Mouse (Mus musculus) heart, adult 18-20 months (tissue): ENCODE measurements around the gene Gpr182. TPM values are rescaled to one million over a fixed set of nuclear protein-coding genes. Genes with fewer than 3 reads are reported as not detected.
A peak's percentile ranks its signal among the peaks of the same experiment; 100 is the strongest.
"Not testable (repeated sequence)": the region's sequence is repeated elsewhere in the genome, so short reads cannot be mapped to it uniquely, and the experiment has no call there.

Experiments used
- DNase-seq, 2 experiments: peaks; one replicate each; pipeline ENCODE4 v3.0.0; 2021 to 2022; ENCODE audit warnings: mixed read lengths in 1 of 2
- long read RNA-seq, 2 experiments: library from polyadenylated mRNA; stranded (forward); transcript quantifications; one replicate each; pipeline ENCODE4 v2.0.0; 2021
- total RNA-seq, 2 experiments: library from RNA; stranded (reverse); gene quantifications; 2 replicates each; pipeline ENCODE4 v1.2.3; 2021

The Gpr182 gene
- 1 to 10 TPM; 3.3 to 3.5 TPM for total RNA-seq
- long read RNA-seq, experiment 1, partial matches to known transcripts, result 0 of 3 reads
- long read RNA-seq, experiment 1, other reads (novel, unspliced or antisense), result 2 of 3 reads
- long read RNA-seq, experiment 2, partial matches to known transcripts, result 0 of 1 reads
- long read RNA-seq, experiment 2, other reads (novel, unspliced or antisense), result 1 of 1 reads

DNA sequence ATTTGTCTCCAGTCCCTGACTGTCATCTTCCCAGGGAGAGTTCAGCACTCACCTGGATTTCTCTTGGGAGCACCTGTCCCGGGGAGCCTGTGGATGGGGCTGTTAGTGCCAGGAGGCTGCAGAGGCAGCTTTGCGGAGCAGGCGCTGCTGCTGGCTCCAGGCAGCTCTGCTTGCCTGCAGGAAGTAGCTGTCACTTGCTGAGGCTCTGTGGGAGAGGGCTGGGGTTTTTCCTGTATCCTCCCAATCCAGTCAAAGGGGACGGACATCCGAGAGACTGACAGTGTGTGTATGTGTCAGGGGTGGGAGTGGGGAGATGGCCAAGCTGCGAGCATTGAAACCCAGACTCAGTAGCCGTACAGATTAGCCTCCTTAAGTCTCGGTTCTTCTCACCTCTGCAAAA is at the start of gene Gpr182:
Gene Gpr182 (minus strand): TSS at position 185 of the 400 bp plus-strand sequence.
- DNase-seq, result peak; percentile 49 to 79

DNA sequence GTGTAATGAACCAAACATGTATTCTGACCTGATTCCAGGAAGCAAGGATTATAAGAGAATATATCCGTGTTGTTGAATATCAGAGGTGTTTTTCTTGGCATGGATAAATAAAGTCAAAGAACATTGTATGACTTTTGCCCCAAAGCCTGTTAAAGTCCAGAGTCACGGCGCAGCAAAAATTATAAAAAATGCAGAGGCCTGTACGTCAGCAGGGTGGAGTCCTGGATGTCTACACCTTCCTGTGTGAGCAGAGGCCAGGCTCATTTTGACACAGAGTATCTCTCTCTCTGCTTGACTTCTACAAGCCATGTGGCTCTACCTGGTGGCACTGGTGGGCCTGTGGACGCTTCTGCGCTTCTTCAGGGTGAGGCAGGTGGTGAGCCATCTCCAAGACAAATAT is 49.4 kb upstream of the Gpr182 start, which contains the start of gene Rdh16:
Gene Rdh16 (plus strand): TSS at position 262 of the 400 bp plus-strand sequence.
- no peak for DNase-seq

DNA sequence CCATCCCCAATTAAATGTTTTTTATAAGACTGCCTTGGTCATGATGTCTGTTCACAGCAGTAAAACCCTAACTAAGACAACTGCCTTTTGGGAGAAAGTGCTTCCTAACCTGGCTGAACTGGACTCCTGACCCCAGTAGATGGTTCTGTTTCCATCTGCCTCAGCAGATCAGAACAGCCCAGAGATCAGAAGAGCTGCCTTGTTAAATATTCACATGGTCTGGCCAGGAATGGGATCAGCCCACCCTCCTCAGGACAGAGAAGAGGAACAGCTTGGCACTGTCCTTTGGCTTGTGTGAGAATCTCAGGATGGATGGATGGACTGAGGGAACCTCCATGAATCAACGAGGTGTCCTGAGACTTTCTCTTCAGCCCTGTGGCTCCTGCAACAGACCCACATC is 47.8 kb upstream of the Gpr182 start:
- no peak for DNase-seq

DNA sequence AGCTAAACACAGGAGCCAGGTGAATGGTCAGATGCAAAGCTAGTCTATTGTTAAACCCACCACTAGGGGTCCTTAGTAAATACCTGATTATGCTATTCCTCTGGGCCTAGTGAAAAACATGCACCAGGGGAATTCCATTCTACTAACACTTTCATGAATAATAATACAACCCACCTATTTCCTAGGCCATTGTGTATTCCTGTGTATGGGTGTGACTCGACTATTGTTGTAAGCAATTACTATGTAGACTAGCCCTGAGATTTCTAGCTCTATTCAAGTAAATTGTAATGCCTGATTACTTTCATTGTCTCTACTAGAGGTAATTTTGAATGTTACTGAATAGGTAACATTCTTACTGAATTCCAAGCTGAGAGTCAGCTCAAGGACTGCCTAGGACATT is 33.9 kb upstream of the Gpr182 start:
- not testable (repeated sequence) for DNase-seq

DNA sequence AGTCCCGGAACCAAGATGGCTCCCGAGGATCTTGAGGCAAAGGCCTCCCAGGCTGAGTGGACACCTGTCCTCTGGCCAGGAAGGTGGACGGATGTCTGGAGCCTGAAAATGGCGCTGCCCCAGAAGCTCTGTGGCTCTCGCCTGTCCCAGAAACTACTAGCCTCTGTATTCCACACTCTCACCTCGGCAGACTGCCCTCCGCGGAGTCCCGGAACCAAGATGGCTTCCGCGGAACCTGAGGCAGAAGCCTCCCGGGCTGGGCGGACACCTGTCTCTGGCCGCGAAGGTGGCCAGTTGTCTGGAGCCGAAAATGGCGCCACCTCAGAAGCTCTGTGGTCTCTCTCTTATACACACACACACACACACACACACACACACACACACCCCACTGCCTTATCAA is 30.8 kb upstream of the Gpr182 start:
- not testable (repeated sequence) for DNase-seq

DNA sequence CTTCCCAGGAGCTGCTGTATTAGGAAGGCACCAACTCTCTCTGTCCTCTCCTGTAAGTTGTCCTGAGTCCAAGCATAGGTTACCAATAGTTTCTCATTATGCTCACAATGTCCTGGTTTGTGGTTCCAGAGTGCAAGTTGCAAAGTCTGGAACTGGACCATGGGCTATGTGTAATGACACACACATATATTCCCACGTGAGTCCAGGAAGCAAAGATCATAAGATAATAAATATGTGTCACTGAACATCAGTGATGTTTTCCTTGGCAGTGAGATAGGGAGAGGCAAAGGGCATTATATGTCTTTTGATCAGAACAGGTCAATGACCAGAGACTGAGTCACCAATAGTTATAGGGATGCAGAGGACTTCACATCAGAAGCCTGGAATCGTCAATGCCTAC is 24.5 kb upstream of the Gpr182 start, which contains the start of gene Rdh9:
Gene Rdh9 (plus strand): TSS at position 376 of the 400 bp plus-strand sequence.
- no peak for DNase-seq

DNA sequence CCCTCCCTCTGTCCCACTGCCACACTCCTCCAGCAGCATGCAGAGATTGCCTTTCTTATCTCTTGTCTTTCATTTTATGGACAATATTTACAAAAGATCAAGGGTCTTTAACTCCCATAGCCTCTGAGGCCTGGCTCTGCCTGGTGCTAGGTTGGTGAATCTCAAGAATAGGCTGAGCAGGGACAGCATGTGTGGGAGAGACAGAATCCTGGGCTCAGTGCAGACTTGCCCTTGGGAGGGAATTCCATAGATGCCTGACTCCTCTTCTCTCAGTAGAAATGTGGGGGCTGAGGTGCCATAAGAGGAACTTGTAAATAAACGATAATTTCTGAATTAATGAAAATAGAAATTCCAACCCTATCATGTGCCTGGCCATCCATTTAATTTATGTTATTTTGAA is 15.0 kb upstream of the Gpr182 start:
- no peak for DNase-seq

DNA sequence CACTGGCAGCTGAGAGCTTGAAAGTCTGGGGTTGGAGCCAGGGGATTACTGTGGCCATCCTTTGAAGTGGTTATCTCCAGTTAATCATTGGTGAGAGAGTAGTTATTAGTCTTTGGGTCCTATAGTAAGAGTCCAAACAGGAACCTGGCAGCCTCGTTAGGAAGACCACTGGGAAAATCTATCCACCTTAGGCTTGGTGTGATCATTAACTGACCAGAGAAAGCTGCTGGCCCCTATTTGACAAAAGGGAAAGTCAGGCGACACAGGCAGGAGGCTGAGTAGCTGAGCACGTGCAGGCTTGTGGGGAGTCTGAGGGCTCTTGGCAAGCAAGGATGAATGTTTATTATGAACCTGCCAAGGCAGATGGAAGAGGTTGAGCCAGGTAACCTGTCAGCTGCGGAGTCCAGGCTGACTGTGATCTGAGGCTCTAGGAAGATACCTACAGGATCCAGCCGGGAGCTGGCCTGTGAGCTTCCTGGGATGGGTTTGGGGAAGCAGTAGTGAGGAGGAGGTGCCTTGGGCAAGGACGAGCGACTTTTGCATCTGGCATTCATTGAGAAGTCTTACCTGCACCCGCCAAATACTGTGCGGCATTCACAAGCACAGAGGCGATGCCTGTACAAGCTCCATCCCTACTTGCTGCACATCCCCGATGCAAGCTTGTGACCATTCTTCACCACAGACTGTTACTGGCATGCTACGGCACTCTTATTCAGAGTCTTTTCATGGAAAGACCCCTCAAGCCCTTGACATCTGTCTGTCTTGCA is 12.6 kb upstream of the Gpr182 start:
- no peak for DNase-seq

DNA sequence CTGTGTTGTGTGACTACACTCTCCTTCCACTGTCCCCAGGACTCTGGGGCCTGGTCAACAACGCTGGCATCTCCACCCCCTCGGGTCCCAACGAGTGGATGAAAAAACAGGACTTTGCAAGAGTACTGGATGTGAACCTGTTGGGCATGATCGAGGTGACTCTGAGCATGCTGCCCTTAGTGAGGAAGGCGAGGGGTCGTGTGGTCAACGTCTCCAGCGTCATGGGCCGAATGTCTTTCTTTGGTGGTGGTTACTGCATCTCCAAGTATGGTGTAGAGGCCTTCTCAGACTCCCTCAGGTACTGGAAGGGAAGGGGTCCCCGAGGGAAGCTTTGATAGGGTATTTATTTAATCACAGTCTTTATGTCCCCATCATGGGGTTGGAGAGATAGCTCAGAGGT is 11.4 kb upstream of the Gpr182 start:
- DNase-seq, result not testable (repeated sequence)

DNA sequence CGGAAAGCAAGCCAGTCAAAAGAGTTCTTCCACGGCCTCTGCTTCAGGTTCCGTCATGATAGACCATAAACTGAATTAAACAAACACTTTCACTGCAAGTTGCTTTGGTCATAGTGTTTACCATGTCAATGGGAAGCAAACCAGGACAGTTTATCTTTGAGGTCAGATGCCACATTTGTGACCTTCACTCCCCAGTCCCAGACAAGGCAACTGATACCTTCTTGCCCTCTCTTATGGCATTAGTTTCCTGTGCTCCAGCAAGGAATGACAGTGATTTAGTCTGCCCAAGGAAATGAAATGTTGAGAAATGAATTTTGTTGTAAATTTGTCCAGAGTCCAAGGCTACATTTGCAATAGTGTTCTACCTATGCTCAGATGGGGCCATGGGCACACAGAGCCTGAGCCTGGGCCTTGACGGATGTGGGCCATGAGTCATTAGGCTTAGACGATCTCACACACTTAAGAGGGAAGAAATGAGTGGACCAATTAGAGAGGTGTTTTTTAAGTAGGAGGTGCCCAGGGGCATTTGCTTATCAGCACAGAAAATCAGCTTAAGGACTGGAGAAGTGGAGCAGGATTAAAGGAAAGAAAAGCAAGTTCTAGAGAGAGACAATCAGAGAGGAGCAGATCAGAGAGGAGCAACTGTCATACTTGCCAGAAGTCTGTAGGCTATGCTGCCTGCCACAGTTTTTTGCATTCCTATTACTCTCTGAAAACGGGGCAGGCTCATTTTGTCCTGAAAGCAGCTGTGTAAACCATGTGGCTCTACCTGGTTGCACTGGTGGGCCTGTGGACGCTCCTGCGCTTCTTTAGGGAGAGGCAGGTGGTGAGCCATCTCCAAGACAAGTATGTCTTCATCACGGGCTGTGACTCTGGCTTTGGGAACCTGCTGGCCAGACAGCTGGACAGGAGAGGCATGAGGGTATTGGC is 7.9 kb upstream of the Gpr182 start, which contains the start of the genes Rdh1 and Rdh16f1:
Gene Rdh1 (plus strand): TSS at position 541 of the 930 bp plus-strand sequence.
Gene Rdh16f1 (plus strand): TSS at position 607 of the 930 bp plus-strand sequence.
- no peak for DNase-seq

DNA sequence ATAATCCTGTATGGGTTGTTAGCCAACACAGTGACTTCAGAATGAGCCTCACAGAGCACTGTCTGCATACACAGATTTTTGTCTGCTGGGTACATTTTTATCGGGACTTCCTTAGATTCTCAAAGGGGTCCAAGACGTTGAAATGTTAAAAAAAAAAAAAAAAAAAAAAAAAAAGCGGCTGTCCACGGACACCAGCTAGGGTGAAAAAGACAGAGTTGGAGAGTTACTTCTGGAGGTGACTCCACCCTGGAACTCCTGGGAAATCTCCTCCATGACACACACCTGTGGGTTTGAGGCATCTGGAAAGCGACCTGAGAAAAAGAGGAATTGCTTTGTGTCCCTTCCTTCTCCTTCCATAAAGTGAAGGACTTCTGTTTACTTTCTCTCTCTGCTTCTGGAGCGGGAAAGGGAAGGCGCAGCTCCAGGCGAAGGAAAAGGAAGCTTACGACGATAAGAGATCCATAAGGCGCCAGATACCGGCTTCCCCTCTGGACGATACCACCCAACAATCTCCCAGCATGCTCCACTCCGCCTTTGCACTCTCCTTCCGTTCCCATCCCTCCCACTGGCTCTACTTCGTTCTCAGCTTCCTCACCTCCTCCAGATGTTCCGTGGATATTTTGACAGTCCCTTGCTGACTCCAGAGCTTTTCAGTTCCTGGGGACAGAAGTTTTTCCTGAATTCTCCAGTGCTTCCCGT is 4.4 kb upstream of the Gpr182 start:
- peak; percentile 68 to 79 for DNase-seq

DNA sequence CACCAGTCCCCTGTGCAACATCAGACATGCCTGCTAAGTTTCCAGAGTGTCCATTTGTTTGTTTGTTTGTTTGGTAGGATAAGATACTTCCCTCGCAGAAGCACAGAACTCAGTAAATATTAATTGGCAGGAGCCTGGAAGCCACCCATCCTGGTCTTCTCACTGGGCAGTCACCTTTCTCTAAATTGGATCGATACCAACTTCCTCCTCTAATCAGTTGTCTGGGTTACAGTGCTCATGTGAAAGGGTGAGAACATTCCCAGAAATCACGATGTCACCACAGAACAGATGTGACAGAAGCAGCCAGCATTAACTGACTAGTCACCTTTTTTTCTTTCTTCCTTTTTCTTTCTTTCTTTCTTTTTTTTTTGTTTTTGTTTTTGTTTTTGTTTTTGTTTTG is 3.7 kb upstream of the Gpr182 start:
- peak; percentile 37 to 57 for DNase-seq

DNA sequence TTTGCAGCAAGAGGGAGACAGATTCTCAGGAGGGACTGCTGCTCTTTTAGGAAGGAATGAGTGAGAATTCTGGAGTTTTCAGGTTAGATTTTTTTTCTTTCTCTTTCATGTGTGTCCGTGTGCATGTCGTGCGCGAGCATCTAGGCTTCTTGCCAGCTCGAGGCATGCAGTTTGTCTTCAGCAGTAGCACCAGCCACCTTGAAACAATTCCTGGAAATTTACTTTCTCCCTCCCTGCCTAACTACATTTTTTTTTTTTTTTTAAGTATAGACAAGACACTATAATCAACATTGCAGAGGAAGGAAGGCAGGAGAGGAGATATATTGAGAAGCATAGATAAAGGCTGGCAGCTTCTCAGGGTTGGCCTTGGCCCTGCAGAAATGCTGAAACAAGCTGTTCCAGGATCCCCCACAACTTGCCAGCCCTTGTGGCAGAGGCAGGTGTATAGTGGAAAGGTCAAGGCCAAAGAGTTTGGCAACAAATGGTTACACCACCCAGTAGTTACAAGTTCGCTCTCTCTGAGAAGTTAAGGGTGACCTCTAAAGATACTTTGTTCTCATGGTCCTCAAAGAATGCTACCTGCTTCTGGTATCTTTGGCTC is 3.1 kb upstream of the Gpr182 start:
- DNase-seq, result peak; percentile 45 to 54

DNA sequence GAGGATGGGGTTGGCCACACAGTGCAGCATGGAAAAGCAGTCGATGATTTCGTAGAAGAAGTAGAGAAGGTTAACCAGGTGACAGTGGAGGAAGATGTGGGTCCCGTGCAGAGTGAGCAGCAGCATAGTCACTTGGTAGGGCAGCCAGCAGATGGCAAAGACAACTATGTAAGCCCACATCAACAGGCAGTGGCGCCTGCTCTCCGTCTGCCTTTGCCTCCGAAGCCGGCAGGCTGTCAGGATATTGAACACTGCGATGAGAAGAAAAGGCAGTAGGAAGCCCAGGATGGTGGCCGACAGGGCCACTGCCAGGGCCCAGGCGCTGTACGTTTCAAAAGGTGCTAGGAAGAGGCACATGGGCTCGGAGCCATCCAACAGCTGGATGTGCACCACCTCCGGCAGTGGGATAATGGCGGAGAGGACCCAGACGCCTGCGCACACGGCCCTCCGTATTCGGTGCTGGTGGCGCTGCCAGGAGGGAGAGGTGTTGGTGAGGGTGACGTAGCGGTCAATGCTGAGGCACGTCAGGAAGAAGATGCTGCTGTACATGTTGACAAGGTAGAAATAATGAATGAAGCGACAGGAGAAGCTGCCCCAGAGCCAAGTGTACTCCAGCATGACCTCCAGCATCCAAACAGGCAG is 1.3 kb downstream of the Gpr182 start:
- peak; percentile 42 to 47 for DNase-seq

DNA sequence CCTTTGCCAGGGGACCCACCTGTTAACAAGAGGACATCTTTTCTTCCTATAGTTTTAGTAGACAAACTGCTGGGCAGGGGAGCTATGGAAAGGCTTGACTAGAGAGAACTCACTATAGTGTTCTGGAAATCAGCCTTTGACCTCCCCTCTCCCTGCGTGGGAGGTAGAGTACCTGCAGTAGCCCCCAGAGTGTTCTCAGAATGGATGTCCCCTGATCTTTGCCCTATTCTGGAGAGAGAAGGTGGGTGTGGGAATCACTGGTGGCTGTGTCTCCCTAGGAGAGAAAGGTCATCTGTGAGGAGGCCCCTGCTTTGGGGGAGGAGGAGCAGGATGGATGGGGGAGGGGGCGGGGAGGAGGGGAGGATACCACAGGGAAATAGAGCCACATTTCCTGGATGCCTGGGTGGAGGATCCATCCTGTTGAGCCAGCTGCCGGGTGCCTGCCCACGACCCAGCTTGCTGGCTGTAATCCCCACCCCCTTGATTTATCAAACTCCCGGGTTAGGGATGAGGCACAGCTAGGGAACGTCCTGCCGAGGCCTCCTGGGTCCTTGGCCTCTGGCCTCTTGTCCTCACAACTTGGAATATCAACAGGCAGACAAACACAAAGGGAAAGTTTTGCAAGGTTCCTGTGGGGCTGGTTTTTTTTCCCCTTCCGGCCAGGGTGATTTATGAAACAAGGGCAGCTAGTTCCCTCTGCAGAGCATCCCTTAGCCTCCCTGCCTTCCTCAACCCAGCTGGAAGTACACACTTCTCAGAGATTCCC is 2.5 kb downstream of the Gpr182 start:
- DNase-seq, result peak; percentile 66 to 85

DNA sequence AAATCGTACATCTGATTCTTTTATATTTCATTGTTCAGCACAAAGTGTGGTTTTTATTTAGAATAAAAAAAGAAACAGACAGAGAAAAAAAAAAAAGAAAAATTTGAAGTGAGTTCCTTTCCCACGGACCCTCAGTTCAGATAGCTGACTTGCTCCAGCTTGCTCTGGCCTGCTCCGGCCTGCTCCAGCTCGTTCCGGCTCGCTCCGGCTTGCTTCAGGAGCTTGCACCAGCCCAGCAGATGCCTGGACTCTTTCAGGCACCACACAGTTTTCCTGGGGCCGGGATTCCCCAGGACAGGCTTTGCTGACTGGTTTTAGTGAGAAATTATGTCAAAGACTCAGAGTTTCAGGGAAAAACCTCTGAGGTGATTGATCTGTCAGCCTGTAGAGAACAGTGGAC is 4.3 kb downstream of the Gpr182 start:
- DNase-seq, result no peak

DNA sequence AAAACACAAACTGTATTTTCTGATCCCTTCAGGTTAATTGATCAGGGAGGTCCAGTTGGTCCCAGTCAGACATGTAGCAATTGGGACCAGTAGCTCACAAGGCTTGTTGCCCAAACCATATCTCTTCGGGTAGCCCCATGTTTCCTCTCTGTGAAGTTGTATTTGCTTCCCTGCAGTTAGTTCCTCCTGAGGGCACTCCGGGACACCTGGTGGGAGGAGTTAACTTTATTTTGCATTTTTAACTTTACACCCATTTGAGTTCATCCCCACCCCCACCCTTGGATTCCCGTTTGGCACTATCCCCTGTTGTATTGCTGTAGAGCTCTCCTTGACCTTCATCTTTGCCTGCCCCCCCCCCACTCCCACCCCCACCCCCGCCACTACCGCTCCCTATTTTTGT is 5.6 kb downstream of the Gpr182 start:
- DNase-seq, result no peak

DNA sequence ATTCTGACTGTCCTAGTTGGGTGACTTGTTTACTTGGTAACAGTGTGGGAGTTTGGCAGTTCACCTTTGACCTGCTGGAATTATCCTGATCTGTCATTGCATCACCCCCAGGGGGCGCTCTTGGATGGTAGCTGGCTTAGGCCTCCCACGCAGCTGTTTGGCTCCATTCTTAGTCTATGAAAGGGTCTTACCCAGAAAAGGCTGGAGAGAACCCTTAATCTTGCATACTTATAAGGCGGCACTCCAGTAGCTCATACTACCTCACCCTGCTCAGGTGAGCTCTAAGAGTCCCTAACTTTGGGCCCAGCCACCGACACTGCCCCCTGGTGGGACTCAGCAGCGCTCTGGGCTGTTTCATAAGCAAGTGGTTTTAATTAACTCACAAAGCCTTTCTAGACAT is 6.9 kb downstream of the Gpr182 start:
- peak in 1 of 2 experiments; percentile 67 for DNase-seq

DNA sequence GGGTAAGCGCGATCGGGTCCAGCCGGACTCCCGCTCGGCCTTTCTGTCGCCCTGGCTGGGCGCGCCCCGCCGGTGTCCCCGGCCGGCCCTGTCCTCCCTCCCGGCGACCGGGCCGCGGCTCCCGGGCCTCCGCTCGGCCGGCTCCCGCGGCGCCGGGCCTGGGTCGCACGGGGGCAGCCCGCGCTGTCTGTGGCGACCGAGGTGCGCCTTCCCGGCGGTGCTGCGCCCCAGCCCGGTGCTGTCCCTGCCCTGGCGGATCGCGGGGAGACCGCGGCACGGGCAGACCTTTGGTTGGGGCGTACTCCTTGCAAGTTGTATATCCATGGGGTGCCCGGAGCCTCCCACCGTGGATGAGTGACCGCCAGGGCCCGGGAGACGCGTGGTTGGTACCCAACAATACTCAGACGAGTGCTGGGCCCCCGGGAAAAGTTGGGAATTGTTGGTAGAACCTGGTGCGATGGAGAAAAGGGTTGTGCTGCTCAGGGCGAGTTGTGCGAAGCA is 11.8 kb downstream of the Gpr182 start:
- DNase-seq, result peak in 1 of 2 experiments; percentile 48
